Mouse (Mus musculus) neutrophil, adult 5-6 weeks (primary cell): Measurements from ENCODE around the gene Prlr. TPM values are rescaled to one million over a fixed set of nuclear protein-coding genes. Genes with fewer than 3 reads are reported as not detected.

Experiments used
- total RNA-seq: library from RNA; stranded (forward); fragments of 200-1000 nt; gene quantifications from 2 replicates; pipeline ENCODE4 v1.2.3, GENCODE M21; 2017

Prlr gene
- total RNA-seq, 1 experiment from 2014 or later: 0.12 TPM

Other genes starting within 250 kb of the Prlr start
- not detected in 2 replicates for gene Gm21973, start 148.1 kb downstream of the Prlr start, total RNA-seq
- not detected in 2 replicates for gene Agxt2, start 181.3 kb downstream of the Prlr start, total RNA-seq